Mouse (Mus musculus) liver, postnatal 0 days (tissue): ENCODE measurements around the gene Lin9.

Source experiments
- CTCF ChIP-seq: sonication (generic); IDR thresholded peaks from 2 replicates; pipeline ENCODE4 v1.5.1; 2016; ENCODE audit warnings: antibody characterized with exemption, low read depth
- EP300 ChIP-seq: IDR thresholded peaks from 2 replicates; pipeline ENCODE4 v1.6.1; 2016; ENCODE audit warnings: antibody characterized with exemption, low read depth, mild to moderate bottlenecking

- TF ChIP-seq CTCF: no peak
- TF ChIP-seq EP300: no peak
Measured at GRCm38 (mm10) chr1:180729231-180729630, 88.3 kb downstream of the Lin9 start.
